Mouse (Mus musculus) spleen, adult 2 months (tissue): ENCODE measurements around the gene Stox2.

Source experiments
- CTCF ChIP-seq: fragments of 200-500 bp; IDR thresholded peaks from 2 replicates; pipeline ENCODE4 v1.5.1; 2011; ENCODE audit warnings: mild to moderate bottlenecking, inconsistent platforms; ENCODE audit not compliant: insufficient read depth, insufficient read length, insufficient replicate concordance; ENCODE audit errors: extremely low read depth
- POLR2A ChIP-seq: fragments of 200-500 bp; IDR thresholded peaks from 2 replicates; pipeline ENCODE4 v1.6.1; 2011; ENCODE audit warnings: low read depth, low read length, inconsistent platforms

DNA sequence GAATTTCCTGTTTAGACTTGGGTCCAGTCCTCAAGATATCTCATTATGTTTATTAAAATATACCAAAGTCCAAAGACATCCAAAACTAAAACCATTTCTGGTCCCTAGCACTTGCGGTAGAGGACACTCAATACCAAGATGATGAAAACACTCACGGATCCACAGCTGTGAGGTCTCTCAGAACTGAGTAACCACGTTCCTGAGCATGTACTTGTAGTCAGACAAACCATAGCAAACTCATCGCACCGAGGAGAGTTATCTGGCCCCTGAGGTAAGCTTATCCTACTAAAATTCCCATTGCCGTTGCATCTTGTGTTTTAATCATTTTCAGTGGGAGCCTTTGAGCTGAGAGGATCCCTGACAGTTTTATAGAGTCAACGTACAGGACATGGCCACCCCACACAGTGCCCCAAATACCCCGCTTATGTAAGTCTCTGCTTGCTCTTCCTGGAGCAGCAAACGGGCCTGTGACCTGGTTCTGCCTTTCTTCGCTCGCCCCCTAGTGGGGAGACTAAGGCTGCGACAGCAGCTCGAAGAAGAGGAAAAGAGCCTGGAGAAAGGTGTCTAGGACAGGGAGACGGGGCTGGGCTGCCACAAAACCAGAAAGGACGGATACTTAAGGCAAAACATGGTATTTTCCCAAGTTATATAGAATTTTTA, 75.6 kb downstream of the Stox2 start:
- TF ChIP-seq POLR2A (no peak), CTCF (peak; percentile 80; the same call in 1 of the 2 replicates)
